17 mouse cellular contexts compared by ENCODE assay signal in the genomic region with DNA sequence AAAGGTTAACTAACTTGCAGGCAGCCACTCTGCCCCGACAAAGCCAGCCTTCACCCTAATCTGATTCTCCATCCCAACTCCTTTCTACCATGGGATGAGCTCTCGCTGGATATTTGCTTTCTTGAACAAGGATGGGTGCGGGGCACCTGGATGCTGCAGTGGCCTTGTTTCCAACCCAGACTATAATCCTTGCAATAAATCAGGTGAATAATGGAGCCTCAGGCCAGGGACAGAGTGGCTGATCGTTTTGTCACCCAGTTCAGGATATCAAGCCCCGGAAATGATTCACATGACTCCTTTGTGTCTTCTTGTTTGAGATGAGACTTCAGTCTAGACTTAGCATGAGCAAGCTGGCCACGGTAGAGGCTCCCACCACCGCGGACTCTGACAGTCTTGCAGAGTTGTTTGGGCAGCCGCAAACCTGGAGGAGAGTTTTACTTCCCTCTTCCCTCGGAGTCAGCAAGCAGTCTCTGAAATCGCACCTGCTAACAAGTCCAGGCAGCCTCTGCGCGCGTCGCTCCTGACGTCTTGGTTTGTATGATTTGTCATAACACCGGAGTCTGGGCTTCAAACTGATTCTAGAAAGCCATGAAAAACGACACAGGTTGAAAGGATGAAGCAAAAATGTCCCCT. TPM values are rescaled to one million over a fixed set of nuclear protein-coding genes. Genes with fewer than 3 reads are reported as not detected.
DNase-seq lines count a peak whose midpoint lies in the region; ATAC-seq lines count a peak whose summit lies in the region.
"Had no signal": no experiment of that assay in that cellular context is flagged by ENCODE, and none has a peak within 500 bp of the region (broad histone marks: within the 10 kb centered on the region; RNA-seq: fewer than 3 reads in every experiment).

No protein-coding gene starts in this region.

- H3K4me1 ChIP-seq in embryonic facial prominence, embryonic 15.5 days = no peaks in the 10 kb centered on the region
- H3K4me1 ChIP-seq: forebrain, embryonic 13.5 days; limb, embryonic 12.5 days had no signal

- no peak overlapping the region for H3K9ac ChIP-seq in embryonic facial prominence, embryonic 15.5 days
- H3K9ac ChIP-seq: forebrain, embryonic 13.5 days; limb, embryonic 12.5 days; lung, embryonic 14.5 days had no signal

- intact Hi-C loops in heart, postnatal 14 days (cut with DNase I) = no loop called here

- no peaks in the 10 kb centered on the region for H3K36me3 ChIP-seq in embryonic facial prominence, embryonic 15.5 days
- H3K36me3 ChIP-seq: limb, embryonic 12.5 days had no signal

- WGBS in embryonic facial prominence, embryonic 15.5 days = 65% methylated on average over 18 of the region's 18 CpGs

- ATAC-seq in frontal cortex, adult (ENCODE audit: low TSS enrichment) = peak; percentile 41; the same call in 1 of the 2 replicates
- ATAC-seq in embryonic facial prominence, embryonic 15.5 days (ENCODE audit: insufficient number of reproducible peaks, low FRiP score, low TSS enrichment, low read depth) = no peak
- no peak for ATAC-seq in inflammation-experienced regulatory T-cells, adult 6 months
- ATAC-seq: forebrain, embryonic 13.5 days; midbrain, embryonic 16.5 days had no signal

- H3K27me3 ChIP-seq in embryonic facial prominence, embryonic 15.5 days = no peaks in the 10 kb centered on the region
- H3K27me3 ChIP-seq: forebrain, embryonic 13.5 days; limb, embryonic 12.5 days had no signal

- H3K4me2 ChIP-seq in embryonic facial prominence, embryonic 15.5 days (replicated peaks) = peak overlapping the region; percentile 29; the same call in 1 of the 2 replicates
- H3K4me2 ChIP-seq: forebrain, embryonic 13.5 days; limb, embryonic 12.5 days; lung, embryonic 14.5 days had no signal

- DNase-seq in frontal cortex, postnatal 10 days (ENCODE audit: low spot score in 2 of 2) = no peak
- DNase-seq in urinary bladder, adult 18-20 months (ENCODE audit: low spot score in 2 of 2) = peak; percentile 29 to 37
- DNase-seq in urinary bladder, adult 2 months (ENCODE audit: low spot score) = no peak
- DNase-seq in spleen, postnatal 4 days (ENCODE audit: low spot score in 2 of 2) = peak; percentile 25 to 69
- no peak for DNase-seq in heart, postnatal 14 days
- DNase-seq: embryo, embryonic 11 days; gastrocnemius, postnatal 14 days; heart, postnatal 36 days; kidney, adult 2 months; lung, embryonic 14.5 days; right cerebral cortex, postnatal 4 days had no signal

- no peak overlapping the region for H3K27ac ChIP-seq in embryonic facial prominence, embryonic 15.5 days (replicated peaks)
- H3K27ac ChIP-seq: forebrain, embryonic 13.5 days; limb, embryonic 12.5 days had no signal

- H3K9me3 ChIP-seq in embryonic facial prominence, embryonic 15.5 days (replicated peaks) = no peaks in the 10 kb centered on the region
- H3K9me3 ChIP-seq: forebrain, embryonic 13.5 days; limb, embryonic 12.5 days had no signal

- H3K4me3 ChIP-seq in embryonic facial prominence, embryonic 15.5 days (replicated peaks) = no peak overlapping the region
- H3K4me3 ChIP-seq: forebrain, embryonic 13.5 days; limb, embryonic 12.5 days had no signal

RNA-seq across cellular contexts. Expression of gene Aplp2, which starts 31.8 kb away (rescaled TPM):
- 943 and 1,034 TPM in 2 replicates for polyA plus RNA-seq in urinary bladder, adult 2 months (2012; rRNA removed)
- polyA plus RNA-seq in embryonic facial prominence, embryonic 15.5 days (2015; fragmentation: Nextera tagmentation; extraction: Ambion mirVana) = 287 and 290 TPM in 2 replicates
- total RNA-seq in heart, postnatal 14 days (2021) = 100 to 1,000 TPM; 304 to 309 TPM
- 100 to 1,000 TPM in 1 of 3 experiments, 10 to 100 TPM in 2; 65.4 to 108 (median 70.8) TPM for polyA plus RNA-seq in inflammation-experienced regulatory T-cells, adult 6 months (2017; shearing (Covaris generic))

RNA-seq across cellular contexts. Expression of gene Prdm10, which starts 36.9 kb away (rescaled TPM):
- 6.7 and 7.4 TPM in 2 replicates for polyA plus RNA-seq in urinary bladder, adult 2 months (2012; rRNA removed)
- 4.4 and 5.4 TPM in 2 replicates for polyA plus RNA-seq in embryonic facial prominence, embryonic 15.5 days (2015; fragmentation: Nextera tagmentation; extraction: Ambion mirVana)
- total RNA-seq in heart, postnatal 14 days (2021) = 1 to 10 TPM; 5.4 to 5.5 TPM
- polyA plus RNA-seq in inflammation-experienced regulatory T-cells, adult 6 months (2017; shearing (Covaris generic)) = 1 to 10 TPM; 7.7 to 9.0 (median 8.5) TPM

Comparison
In these comparisons a context has a peak if more than half of its experiments do, and no peak if none do; other contexts are left out.
1. DNase-seq: peak in urinary bladder, adult 18-20 months (2 of 2) and spleen, postnatal 4 days (2 of 2); none in frontal cortex, postnatal 10 days (0 of 2), urinary bladder, adult 2 months (single experiment) and heart, postnatal 14 days (0 of 2).